Comparison of ENCODE assay signal across 8 mouse cellular contexts in the genomic region with DNA sequence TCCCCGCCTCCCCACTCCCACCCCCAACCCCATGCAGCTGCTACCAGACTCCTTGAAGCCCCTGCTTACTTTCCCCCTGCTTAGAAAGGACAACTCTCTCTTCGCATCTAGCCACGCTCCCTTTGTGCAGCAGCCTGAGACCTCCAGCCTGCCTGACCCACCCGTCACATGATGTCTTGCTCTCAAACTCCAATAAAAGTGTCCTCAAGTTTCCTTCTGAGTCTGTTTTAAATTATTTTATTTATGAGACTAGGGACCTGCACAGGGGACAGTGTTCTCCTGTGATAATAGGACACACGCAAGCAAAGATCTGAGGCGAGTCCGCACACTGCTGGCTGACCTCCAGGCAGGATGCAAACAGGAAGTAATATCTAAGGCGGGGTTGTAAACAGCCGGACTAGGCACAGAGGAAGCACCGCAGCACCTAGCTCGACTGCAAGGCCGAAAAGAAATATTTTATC. TPM values are rescaled to one million over a fixed set of nuclear protein-coding genes. Genes with fewer than 3 reads are reported as not detected.
DNase-seq lines count a peak whose midpoint lies in the region; ATAC-seq lines count a peak whose summit lies in the region.

No protein-coding gene starts in this region.

- no peaks in the 10 kb centered on the region for H3K27me3 ChIP-seq in embryonic facial prominence, embryonic 12.5 days
- no peaks in the 10 kb centered on the region for H3K27me3 ChIP-seq in heart, embryonic 14.5 days (ENCODE audit: control insufficient read depth, insufficient read depth, low read length)
- H3K27me3 ChIP-seq in kidney, embryonic 16.5 days (ENCODE audit: insufficient read depth, low read length): no peaks in the 10 kb centered on the region

- peaks cover 6% of the 10 kb centered on the region; the same call in 1 of the 2 replicates for H3K4me1 ChIP-seq in embryonic facial prominence, embryonic 12.5 days
- peaks cover 3 to 10% of the 10 kb centered on the region in 2 experiments; a peak in 2 of 4 replicates for H3K4me1 ChIP-seq in heart, embryonic 14.5 days (ENCODE audit: control insufficient read depth in 2 of 2, insufficient read depth in 2 of 2, low read length in 2 of 2)
- H3K4me1 ChIP-seq in kidney, embryonic 16.5 days (ENCODE audit: insufficient read depth, low read length): peaks cover 12% of the 10 kb centered on the region

- no peaks in the 10 kb centered on the region for H3K36me3 ChIP-seq in embryonic facial prominence, embryonic 12.5 days
- H3K36me3 ChIP-seq in heart, embryonic 14.5 days (ENCODE audit: control insufficient read depth, insufficient read depth, low read length): no peaks in the 10 kb centered on the region
- no peaks in the 10 kb centered on the region for H3K36me3 ChIP-seq in kidney, embryonic 16.5 days (ENCODE audit: insufficient read depth, low read length)

- peak overlapping the region; percentile 47 for H3K4me2 ChIP-seq in embryonic facial prominence, embryonic 12.5 days (replicated peaks)
- peak overlapping the region; percentile 75 for H3K4me2 ChIP-seq in heart, embryonic 14.5 days (ENCODE audit: low read length)
- peak overlapping the region; percentile 69 for H3K4me2 ChIP-seq in kidney, embryonic 16.5 days (replicated peaks; ENCODE audit: low read depth, low read length)

- no peak for ATAC-seq in embryonic facial prominence, embryonic 12.5 days (ENCODE audit: insufficient number of reproducible peaks, insufficient read depth, low FRiP score, low TSS enrichment)
- no peak for ATAC-seq in heart, embryonic 14.5 days (ENCODE audit: insufficient number of reproducible peaks, insufficient read depth, low FRiP score, low read depth)
- ATAC-seq in kidney, embryonic 16.5 days (ENCODE audit: low FRiP score, low TSS enrichment): peak; percentile 86; the same call in 1 of the 2 replicates

- H3K4me3 ChIP-seq in embryonic facial prominence, embryonic 12.5 days: peak overlapping the region; percentile 19
- peak overlapping the region; percentile 43 to 46 for H3K4me3 ChIP-seq in heart, embryonic 14.5 days (ENCODE audit: control insufficient read depth in 1 of 2, insufficient read depth in 1 of 2, low read depth in 1 of 2, low read length in 2 of 2)
- peak overlapping the region; percentile 44 for H3K4me3 ChIP-seq in kidney, embryonic 16.5 days (ENCODE audit: low read length)

- WGBS in embryonic facial prominence, embryonic 12.5 days: 3% methylated on average over 12 of the region's 12 CpGs
- 1% methylated on average over 12 of the region's 12 CpGs for WGBS in heart, embryonic 14.5 days
- WGBS in kidney, embryonic 16.5 days: 4% methylated on average over 12 of the region's 12 CpGs

- peak; percentile 25 to 44 for DNase-seq in cerebellum, adult 18-20 months
- no peak for DNase-seq in cerebellum, adult 11 months
- peak; percentile 64 for DNase-seq in lung, postnatal 25 days (ENCODE audit: low spot score)
- peak; percentile 48 for DNase-seq in ovary, postnatal 14 days (ENCODE audit: low spot score)
- no peak for DNase-seq in layer of hippocampus, adult 9-11 months

- H3K27ac ChIP-seq in embryonic facial prominence, embryonic 12.5 days: peak overlapping the region; percentile 50; the same call in 1 of the 2 replicates
- peak overlapping the region; percentile 31 to 39; a peak in 2 of 4 replicates for H3K27ac ChIP-seq in heart, embryonic 14.5 days (replicated peaks in 1 of 2; ENCODE audit: control insufficient read depth in 1 of 2, insufficient read depth in 1 of 2, low read depth in 2 of 2, low read length in 2 of 2)
- H3K27ac ChIP-seq in kidney, embryonic 16.5 days (ENCODE audit: low read length): peak overlapping the region; percentile 44; the same call in 1 of the 2 replicates

- H3K9me3 ChIP-seq in embryonic facial prominence, embryonic 12.5 days: no peaks in the 10 kb centered on the region
- H3K9me3 ChIP-seq in heart, embryonic 14.5 days (ENCODE audit: control insufficient read depth, low read length): no peaks in the 10 kb centered on the region
- no peaks in the 10 kb centered on the region for H3K9me3 ChIP-seq in kidney, embryonic 16.5 days (ENCODE audit: low read length)

- H3K9ac ChIP-seq in embryonic facial prominence, embryonic 12.5 days: peak overlapping the region; percentile 36
- H3K9ac ChIP-seq in heart, embryonic 14.5 days (ENCODE audit: low read length): peak overlapping the region; percentile 65
- peak overlapping the region; percentile 67 for H3K9ac ChIP-seq in kidney, embryonic 16.5 days (replicated peaks; ENCODE audit: low read length)

RNA-seq across cellular contexts. Expression of a gene that starts 58.1 kb away (rescaled TPM):
- 148 and 162 TPM in 2 replicates for polyA plus RNA-seq in embryonic facial prominence, embryonic 12.5 days (2016; fragmentation: Nextera tagmentation; extraction: Ambion mirVana)
- polyA plus RNA-seq in heart, embryonic 14.5 days (2014; fragmentation: Nextera tagmentation; extraction: Ambion mirVana): 35.2 and 35.9 TPM in 2 replicates
- 56.5 and 65.5 TPM in 2 replicates for polyA plus RNA-seq in kidney, embryonic 16.5 days (2015; fragmentation: Nextera tagmentation; extraction: Ambion mirVana)

Comparison
In these comparisons a context has a peak if more than half of its experiments do, and no peak if none do; other contexts are left out.
1. DNase-seq: peak in cerebellum, adult 18-20 months (2 of 2), lung, postnatal 25 days (single experiment) and ovary, postnatal 14 days (single experiment); none in cerebellum, adult 11 months (single experiment) and layer of hippocampus, adult 9-11 months (single experiment).
2. Peak in every context shown above with its lines, with median percentiles within 50 percentile points of each other: H3K27ac ChIP-seq, H3K4me2 ChIP-seq, H3K4me3 ChIP-seq and H3K9ac ChIP-seq.